Mouse (Mus musculus): Measurements from ENCODE around the gene Cep104. TPM values are rescaled to one million over a fixed set of nuclear protein-coding genes. Genes with fewer than 3 reads are reported as not detected.
A peak's percentile ranks its signal among the peaks of the same experiment; 100 is the strongest.

The Cep104 gene
- total RNA-seq, 2 experiments from 2014 or later, result 32.3 to 32.6 TPM

GRCm38 (mm10) chr4:153975768-153976167 lies 774 bp downstream of the Cep104 start:
- intact Hi-C loops (cut with DNase I), result loop anchor here (1.0 to 2.0 kb wide), 2 partner anchors 18 to 35 kb away; partner anchors contain the start of genes A430005L14Rik and Lrrc47
- no peak for DNase-seq (ENCODE audit: low spot score in 2 of 2)

DNA sequence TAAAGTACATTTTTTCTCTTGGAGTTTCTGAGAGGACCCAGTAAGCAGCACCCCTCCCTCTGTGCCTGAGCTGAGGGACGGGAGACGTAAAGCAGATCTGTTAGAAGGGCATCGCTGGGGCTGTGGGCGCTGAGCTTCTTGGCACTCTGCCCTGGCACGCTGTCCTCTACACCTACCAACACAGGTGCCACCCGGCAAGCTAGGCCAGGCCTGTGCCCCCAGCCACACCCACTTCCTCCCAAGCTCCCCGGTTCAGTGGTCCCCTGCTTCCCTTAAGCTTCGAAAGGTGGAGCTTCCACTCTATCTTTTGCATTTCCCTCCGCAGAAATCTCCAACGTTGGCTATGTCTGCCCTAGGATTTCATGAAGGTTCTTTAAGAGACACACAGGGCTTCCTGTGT lies 4.2 kb downstream of the Cep104 start:
- DNase-seq (ENCODE audit: low spot score in 2 of 2), result no peak
- intact Hi-C loops (cut with DNase I), result no loop called here

GRCm38 (mm10) chr4:153980470-153980869 lies 5.5 kb downstream of the Cep104 start:
- intact Hi-C loops (cut with DNase I), result no loop called here
- peak in 1 of 2 experiments; percentile 49 for DNase-seq (ENCODE audit: low spot score in 2 of 2)

- intact Hi-C loops (cut with DNase I), result no loop called here
- no peak for DNase-seq (ENCODE audit: low spot score in 2 of 2)
Observed at GRCm38 (mm10) chr4:153992715-153993114, 17.7 kb downstream of the Cep104 start.

GRCm38 (mm10) chr4:153993505-153993904 lies 18.5 kb downstream of the Cep104 start:
- DNase-seq (ENCODE audit: low spot score in 2 of 2), result no peak
- intact Hi-C loops (cut with DNase I), result no loop called here

DNA sequence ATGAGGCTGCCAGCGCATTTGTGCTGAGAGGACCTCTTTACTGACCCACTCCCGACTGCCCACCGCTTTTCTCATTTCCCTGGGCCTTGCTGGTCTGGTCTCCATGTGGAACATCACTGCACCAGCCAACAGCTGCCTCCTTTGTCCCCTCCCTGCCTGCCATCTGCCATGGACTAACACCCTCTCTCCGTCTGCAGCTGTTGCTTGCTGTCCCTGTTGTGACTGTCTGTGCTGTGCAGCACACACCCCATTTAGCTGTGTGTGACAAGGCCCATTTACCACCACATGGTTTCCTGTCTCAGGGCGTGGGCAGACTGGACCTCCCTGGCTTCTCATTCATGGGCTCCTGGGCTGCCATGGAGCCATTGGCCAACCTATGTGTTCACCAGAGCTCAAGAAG lies 30.5 kb downstream of the Cep104 start:
- peak in 1 of 2 experiments; percentile 41 for DNase-seq (ENCODE audit: low spot score in 2 of 2)
- intact Hi-C loops (cut with DNase I), result no loop called here

GRCm38 (mm10) chr4:154006264-154006663 lies 31.3 kb downstream of the Cep104 start:
- DNase-seq (ENCODE audit: low spot score in 2 of 2), result no peak
- intact Hi-C loops (cut with DNase I), result no loop called here

DNA sequence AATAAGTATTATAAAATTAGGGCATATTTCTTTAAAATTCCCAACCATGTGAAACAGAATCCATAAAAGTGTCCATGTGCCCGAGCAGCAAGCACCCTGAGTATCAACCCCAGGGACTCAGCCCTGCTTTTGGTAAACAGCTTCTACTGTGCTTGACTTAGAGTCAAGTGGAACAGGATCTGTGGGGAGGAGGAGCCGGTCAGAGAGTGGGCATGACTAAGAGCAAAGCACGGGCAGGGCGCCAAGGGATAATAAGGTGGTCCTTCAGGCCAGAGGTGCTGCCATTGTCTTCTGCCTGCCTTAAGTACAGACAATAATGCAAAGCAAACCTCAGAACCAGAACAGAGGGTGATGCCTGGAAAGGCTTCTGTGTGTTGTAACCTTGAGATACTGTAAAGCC lies 32.8 kb downstream of the Cep104 start:
- intact Hi-C loops (cut with DNase I), result no loop called here
- DNase-seq (ENCODE audit: low spot score in 2 of 2), result no peak

DNA sequence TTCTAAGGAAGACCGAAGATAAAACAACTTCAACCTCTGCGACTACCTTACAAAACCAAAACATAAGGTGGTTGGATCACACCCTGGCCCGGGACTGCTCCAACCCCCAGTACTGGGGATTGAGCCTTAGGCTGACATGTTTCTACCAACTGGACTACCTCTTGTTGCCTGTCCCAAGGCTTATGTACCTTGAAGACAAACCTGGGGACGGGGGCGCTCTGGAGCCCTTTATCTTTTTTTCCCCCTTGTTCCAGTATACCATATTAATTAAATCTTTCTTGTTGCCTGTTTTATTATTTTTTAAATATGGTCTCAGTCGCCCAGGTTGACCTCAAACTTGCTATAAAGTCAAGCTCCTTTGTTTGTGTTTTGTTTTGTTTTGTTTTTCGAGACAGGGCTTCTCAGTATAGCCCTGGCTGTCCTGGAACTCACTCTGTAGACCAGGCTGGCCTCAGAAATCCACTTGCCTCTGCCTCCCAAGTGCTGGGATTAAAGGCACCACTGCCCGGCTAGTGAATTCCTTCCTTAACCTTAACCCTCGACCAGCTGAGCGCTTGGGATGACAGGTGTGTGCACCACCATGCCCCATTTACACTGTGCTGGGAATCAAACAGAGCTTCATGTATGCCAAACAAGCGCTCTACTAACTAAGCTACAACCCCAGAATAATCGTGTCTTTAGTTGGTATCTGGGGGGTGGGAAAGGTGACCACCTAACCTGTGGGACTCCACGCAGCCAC lies 36.1 kb downstream of the Cep104 start:
- no peak for DNase-seq (ENCODE audit: low spot score in 2 of 2)
- intact Hi-C loops (cut with DNase I), result loop anchor here (2.0 to 5.0 kb wide), 2 partner anchors 36 to 146 kb away; partner anchors contain the start of genes Cep104 and Dffb

DNA sequence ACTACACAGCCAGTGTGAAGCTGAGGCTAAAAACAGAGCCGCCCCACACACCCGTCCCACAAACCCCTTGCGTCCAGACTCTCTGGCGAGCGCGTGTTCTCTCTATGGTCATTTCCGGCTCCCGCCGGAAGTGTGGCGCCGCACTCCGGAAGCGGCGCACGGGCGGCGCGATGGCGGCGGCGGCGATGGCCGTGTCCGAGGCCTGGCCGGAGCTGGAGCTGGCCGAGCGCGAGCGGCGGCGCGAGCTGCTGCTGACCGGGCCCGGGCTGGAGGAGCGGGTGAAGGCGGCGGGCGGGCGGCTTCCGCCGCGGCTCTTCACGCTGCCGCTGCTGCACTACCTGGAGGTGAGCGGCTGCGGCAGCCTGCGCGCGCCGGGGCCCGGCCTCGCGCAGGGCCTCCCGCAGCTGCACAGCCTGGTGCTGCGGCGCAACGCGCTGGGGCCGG lies 36.7 kb downstream of the Cep104 start, which contains the start of gene Lrrc47:
Gene Lrrc47, plus strand, starts transcription at position 86 of the 444 bp plus-strand sequence.
- intact Hi-C loops (cut with DNase I), result loop anchor here (2.0 to 5.0 kb wide), 2 partner anchors 37 to 146 kb away; partner anchors contain the start of genes Cep104 and Dffb
- DNase-seq (ENCODE audit: low spot score in 2 of 2), result peak; percentile 87 to 90

- intact Hi-C loops (cut with DNase I), result loop anchor here (5.0 kb wide), 1 partner anchor 145 kb away; no protein-coding TSS in a partner anchor
- DNase-seq (ENCODE audit: low spot score in 2 of 2), result peak in 1 of 2 experiments; percentile 17
Observed at GRCm38 (mm10) chr4:154012132-154012882, 37.3 kb downstream of the Cep104 start.

DNA sequence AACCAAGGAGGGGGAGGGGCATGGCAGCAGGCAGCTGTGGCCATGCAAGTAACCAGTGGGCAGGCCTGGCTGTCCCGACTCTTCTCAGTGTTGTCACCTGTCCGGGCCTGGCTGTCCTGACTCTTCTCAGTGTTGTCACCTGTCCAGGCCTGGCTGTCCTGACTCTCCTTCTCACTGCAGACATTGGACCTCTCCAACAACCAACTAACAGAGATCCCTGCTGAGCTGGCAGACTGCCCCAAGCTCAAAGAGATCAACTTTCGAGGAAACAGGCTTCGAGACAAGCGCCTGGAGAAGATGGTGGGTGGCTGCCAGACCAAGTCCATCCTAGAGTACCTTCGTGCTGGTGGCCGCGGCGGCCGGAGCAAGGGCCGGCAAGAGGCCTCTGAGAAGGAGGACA lies 40.5 kb downstream of the Cep104 start:
- no peak for DNase-seq (ENCODE audit: low spot score in 2 of 2)
- intact Hi-C loops (cut with DNase I), result no loop called here

GRCm38 (mm10) chr4:154019571-154019970 lies 44.6 kb downstream of the Cep104 start:
- intact Hi-C loops (cut with DNase I), result no loop called here

GRCm38 (mm10) chr4:154021432-154021831 lies 46.4 kb downstream of the Cep104 start:
- intact Hi-C loops (cut with DNase I), result no loop called here
- DNase-seq (ENCODE audit: low spot score in 2 of 2), result no peak

More at GRCm38 (mm10) chr4:154019571-154019970, 44.6 kb downstream of the Cep104 start:
- DNase-seq (ENCODE audit: low spot score in 2 of 2), result peak; percentile 47 to 54

DNA sequence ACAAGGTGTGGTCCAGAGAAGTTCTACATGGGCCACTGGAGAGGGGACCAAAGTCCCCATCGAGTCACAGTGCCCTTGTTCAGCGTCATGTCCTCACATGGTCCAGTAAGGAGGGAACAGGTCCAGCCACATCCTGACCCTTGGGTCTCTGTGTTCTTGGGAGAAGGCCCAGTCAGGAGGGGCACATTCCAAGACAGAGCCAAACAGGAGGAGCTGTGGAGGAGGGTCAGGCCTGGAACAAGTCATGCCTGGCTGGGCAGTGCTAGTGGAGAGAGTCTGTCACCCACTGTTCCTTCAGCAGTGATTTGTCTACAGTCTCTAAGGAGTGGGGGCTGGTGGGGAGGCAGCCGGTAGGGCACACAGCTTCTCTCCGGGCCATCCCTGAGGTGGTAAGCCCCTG lies 47.4 kb downstream of the Cep104 start:
- intact Hi-C loops (cut with DNase I), result no loop called here
- DNase-seq (ENCODE audit: low spot score in 2 of 2), result peak in 1 of 2 experiments; percentile 35

- intact Hi-C loops (cut with DNase I), result no loop called here
- peak in 1 of 2 experiments; percentile 25 for DNase-seq (ENCODE audit: low spot score in 2 of 2)
Observed at GRCm38 (mm10) chr4:154022844-154023243, 47.9 kb downstream of the Cep104 start.

DNA sequence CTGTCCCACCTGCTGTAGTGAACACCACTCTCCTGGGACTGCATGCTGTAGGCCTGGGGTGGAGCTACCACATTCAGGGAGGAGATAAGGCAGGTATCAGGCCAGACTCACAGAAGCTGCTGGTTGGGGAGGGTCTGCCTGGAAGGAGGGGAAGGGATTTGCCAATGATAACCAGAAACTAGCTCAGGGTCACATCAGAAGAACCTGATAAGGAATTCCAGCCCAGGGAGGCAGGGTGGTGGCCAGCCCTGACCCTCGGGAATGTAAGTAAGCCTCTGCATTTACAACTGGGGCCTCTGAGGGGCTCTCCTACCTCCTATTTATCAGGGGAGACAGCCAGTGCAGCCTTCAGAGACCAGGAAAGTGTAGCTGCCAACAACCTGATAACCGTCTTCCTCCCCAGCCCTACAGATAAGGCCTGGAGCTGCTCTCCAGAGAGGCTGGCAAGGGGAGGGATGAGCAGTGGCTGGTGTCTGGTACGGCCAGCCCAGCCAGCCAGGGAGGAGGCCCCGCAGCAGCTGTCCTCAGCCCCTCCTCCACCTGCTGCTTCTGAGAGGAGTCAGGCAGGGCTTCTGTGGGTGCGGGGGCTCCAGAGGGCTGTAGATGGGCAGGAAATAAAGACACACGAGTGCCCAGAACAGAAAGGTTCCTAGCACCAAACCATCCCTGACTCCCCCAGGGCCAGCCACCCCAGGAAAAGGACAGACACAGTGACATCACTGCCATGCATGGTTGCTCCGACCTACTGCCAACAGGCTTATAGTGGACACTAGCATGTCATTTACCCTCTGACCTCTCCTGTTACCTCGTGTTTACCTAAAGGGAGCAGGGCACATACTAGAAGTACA lies 49.0 kb downstream of the Cep104 start:
- peak in 1 of 2 experiments; percentile 61 for DNase-seq (ENCODE audit: low spot score in 2 of 2)
- intact Hi-C loops (cut with DNase I), result no loop called here

DNA sequence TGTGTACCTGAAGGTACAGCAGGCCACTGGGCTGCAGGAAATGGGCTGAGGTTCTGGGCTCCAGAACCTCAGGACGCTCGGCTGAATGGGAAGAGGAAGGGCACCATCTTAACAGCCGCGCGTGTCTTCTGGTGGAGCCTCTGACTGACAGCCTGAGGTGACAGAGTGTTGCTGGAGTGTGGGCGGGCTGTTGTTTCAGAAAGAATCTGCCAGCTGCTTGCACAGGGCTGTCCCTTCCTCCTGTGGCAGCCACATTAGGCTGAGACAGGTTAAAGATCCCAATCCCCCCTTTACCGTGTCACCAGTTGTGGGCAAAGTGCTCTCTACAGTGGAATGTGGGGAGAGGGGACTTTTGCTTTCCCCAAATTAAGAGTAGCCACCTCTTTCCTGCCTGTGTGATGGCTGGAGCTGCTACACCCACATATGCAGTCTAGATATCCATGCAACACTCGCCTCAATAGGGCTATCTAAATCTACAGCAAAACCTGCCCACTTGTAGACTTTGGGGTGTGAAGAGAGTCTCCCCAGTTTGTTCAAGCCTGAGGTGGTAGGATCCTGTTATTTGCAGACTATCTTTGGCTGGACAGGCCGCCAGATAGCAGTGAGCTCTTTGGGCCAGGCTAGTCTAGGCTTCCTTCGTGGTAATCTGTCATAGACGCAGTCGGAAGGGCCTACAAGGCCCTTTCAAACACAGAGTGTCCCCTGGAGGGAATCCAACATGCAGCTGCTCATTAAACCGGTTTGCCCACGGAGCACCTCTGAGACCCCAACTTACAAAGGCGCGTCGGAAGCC lies 49.9 kb downstream of the Cep104 start:
- DNase-seq (ENCODE audit: low spot score in 2 of 2), result peak; percentile 56 to 74
- intact Hi-C loops (cut with DNase I), result loop anchor here (5.0 kb wide), 1 partner anchor 82 kb away; no protein-coding TSS in a partner anchor
